Mouse (Mus musculus) mesoderm, embryonic 11.5 days (tissue): ENCODE data around the gene Nos2.
"Not testable (repeated sequence)": the region's sequence is repeated elsewhere in the genome, so short reads cannot be mapped to it uniquely, and the experiment has no call there.

Experiments used
- DNase-seq: peaks from one replicate; pipeline ENCODE4 v3.0.0-alpha.2; 2012; ENCODE audit warnings: low read depth, low spot score

Nos2 gene

GRCm38 (mm10) chr11:78989206-78989605, 68.6 kb downstream of the Nos2 start:
- not testable (repeated sequence) for DNase-seq

GRCm38 (mm10) chr11:78990096-78990495, 69.5 kb downstream of the Nos2 start:
- no peak for DNase-seq

GRCm38 (mm10) chr11:78990875-78991543, 70.4 kb downstream of the Nos2 start:
- DNase-seq = not testable (repeated sequence)

GRCm38 (mm10) chr11:78999118-78999517, 78.5 kb downstream of the Nos2 start:
- no peak for DNase-seq

GRCm38 (mm10) chr11:79001871-79002270, 81.3 kb downstream of the Nos2 start:
- no peak for DNase-seq

- DNase-seq = no peak
Observed at GRCm38 (mm10) chr11:79002551-79002951, 82.0 kb downstream of the Nos2 start.

- DNase-seq = no peak
Observed at GRCm38 (mm10) chr11:79003053-79003768, 82.6 kb downstream of the Nos2 start.

GRCm38 (mm10) chr11:79003769-79004638, 83.4 kb downstream of the Nos2 start:
- no peak for DNase-seq

- DNase-seq = no peak
Observed at GRCm38 (mm10) chr11:79005578-79006394, 85.2 kb downstream of the Nos2 start.

- no peak for DNase-seq
Observed at GRCm38 (mm10) chr11:79006417-79006816, 85.8 kb downstream of the Nos2 start.

GRCm38 (mm10) chr11:79007356-79007755, 86.8 kb downstream of the Nos2 start:
- not testable (repeated sequence) for DNase-seq

GRCm38 (mm10) chr11:79008007-79008775, 87.6 kb downstream of the Nos2 start:
- DNase-seq = no peak

GRCm38 (mm10) chr11:79008891-79009290, 88.3 kb downstream of the Nos2 start:
- DNase-seq = no peak
